Comparison of ENCODE assay signal across 19 mouse cellular contexts in genomic region chr1:191374993-191375643, GRCm38 (mm10). TPM values are rescaled to one million over a fixed set of nuclear protein-coding genes. Genes with fewer than 3 reads are reported as not detected.
A peak's percentile ranks its signal among the peaks of the same experiment; 100 is the strongest.
DNase-seq lines count a peak whose midpoint lies in the region; ATAC-seq and TF ChIP-seq lines count a peak whose summit lies in the region.
"Had no signal": no experiment of that assay in that cellular context is flagged by ENCODE, and none has a peak within 500 bp of the region (broad histone marks: within the 10 kb centered on the region; RNA-seq: fewer than 3 reads in every experiment).

No protein-coding gene starts in this region.

- peaks cover 9% of the 10 kb centered on the region for H3K79me2 ChIP-seq in heart, adult 2 months (replicated peaks; ENCODE audit: control insufficient read depth, insufficient read depth, low read length)
- peaks cover 17% of the 10 kb centered on the region for H3K79me2 ChIP-seq in MEL (ENCODE audit: control insufficient read depth, insufficient read depth, low read length, poor library complexity)

- WGBS in heart, embryonic 11.5 days (ENCODE audit: insufficient replicate concordance) = 48% methylated on average over 10 of the region's 10 CpGs
- 59% methylated on average over 10 of the region's 10 CpGs for WGBS in heart, adult 2 months
- WGBS in liver, embryonic 16.5 days (ENCODE audit: insufficient replicate concordance) = 35% methylated on average over 10 of the region's 10 CpGs

- no peak for TF ChIP-seq CTCF in heart, adult 2 months (IDR thresholded peaks at IDR 0.05)
- TF ChIP-seq CTCF in MEL (IDR thresholded peaks at IDR 0.05 in 2 of 3, conservative IDR thresholded peaks at IDR 0.05 in 1 of 3; ENCODE audit: control insufficient read depth in 1 of 3, insufficient read depth in 1 of 3, low read depth in 2 of 3, low read length in 3 of 3, poor library complexity in 1 of 3, severe bottlenecking in 1 of 3) = no peak

- H3K9ac ChIP-seq in heart, embryonic 11.5 days (ENCODE audit: low read depth, low read length) = no peak overlapping the region
- no peak overlapping the region for H3K9ac ChIP-seq in heart, adult 2 months (ENCODE audit: low read depth, low read length)
- no peak overlapping the region for H3K9ac ChIP-seq in MEL (ENCODE audit: control insufficient read depth, low read depth, low read length, poor library complexity, severe bottlenecking)
- no peak overlapping the region for H3K9ac ChIP-seq in liver, embryonic 16.5 days (ENCODE audit: low read depth, low read length)
- H3K9ac ChIP-seq: embryonic facial prominence, embryonic 15.5 days; forebrain, embryonic 13.5 days; neural tube, embryonic 13.5 days had no signal

- no peaks in the 10 kb centered on the region for H3K27me3 ChIP-seq in heart, embryonic 11.5 days (ENCODE audit: control insufficient read depth, insufficient read depth, low read length)
- no peaks in the 10 kb centered on the region for H3K27me3 ChIP-seq in heart, adult 2 months (ENCODE audit: control insufficient read depth, insufficient read depth, low read length)
- H3K27me3 ChIP-seq in MEL (ENCODE audit: control insufficient read depth in 1 of 2, insufficient read depth in 2 of 2, low read length in 2 of 2) = no peaks in the 10 kb centered on the region
- H3K27me3 ChIP-seq in erythroblast, embryonic 14.5 days (ENCODE audit: control insufficient read depth) = no peaks in the 10 kb centered on the region
- H3K27me3 ChIP-seq in liver, embryonic 16.5 days (ENCODE audit: control insufficient read depth, insufficient read depth, low read depth, low read length) = no peaks in the 10 kb centered on the region
- H3K27me3 ChIP-seq: CH12.LX; embryonic facial prominence, embryonic 15.5 days; forebrain, embryonic 13.5 days; neural tube, embryonic 13.5 days had no signal

- peak overlapping the region; percentile 42 for H3K4me2 ChIP-seq in heart, embryonic 11.5 days
- peak overlapping the region; percentile 7 for H3K4me2 ChIP-seq in liver, embryonic 16.5 days (ENCODE audit: low read depth, low read length)
- H3K4me2 ChIP-seq: embryonic facial prominence, embryonic 15.5 days; forebrain, embryonic 13.5 days; neural tube, embryonic 13.5 days had no signal

- ATAC-seq in heart, embryonic 11.5 days (replicated peaks; ENCODE audit: insufficient number of reproducible peaks, low FRiP score, low TSS enrichment) = peak; percentile 57; the same call in 1 of the 2 replicates
- ATAC-seq in liver, embryonic 16.5 days (ENCODE audit: low read depth) = peak; percentile 90
- ATAC-seq: activated CD4-positive, CD25-positive, alpha-beta regulatory T cell, adult 4 months; forebrain, embryonic 13.5 days had no signal

- no peak for DNase-seq in heart, adult 2 months
- DNase-seq in MEL (ENCODE audit: low read depth, low spot score) = peak; percentile 87
- no peak for DNase-seq in layer of hippocampus, postnatal 10 days (ENCODE audit: low spot score in 2 of 2)
- no peak for DNase-seq in kidney, postnatal 10 days
- DNase-seq: cerebellum, adult 9-11 months; embryo, embryonic 11 days; kidney, adult 8-10 months; kidney, postnatal 36 days; right cerebral cortex, postnatal 14 days; thymus, postnatal 14 days had no signal

- intact Hi-C loops in heart, adult 2 months (cut with DNase I) = no loop called here

- no peak overlapping the region for H3K4me3 ChIP-seq in heart, embryonic 11.5 days (ENCODE audit: low read depth, low read length)
- no peak overlapping the region for H3K4me3 ChIP-seq in heart, adult 2 months
- peak overlapping the region in 1 of 2 experiments; percentile 14; a peak in 1 of 4 replicates for H3K4me3 ChIP-seq in MEL (ENCODE audit: control insufficient read depth in 1 of 2, insufficient read depth in 1 of 2, low read depth in 2 of 2, low read length in 2 of 2)
- H3K4me3 ChIP-seq in erythroblast, embryonic 14.5 days (replicated peaks) = peak overlapping the region; percentile 26
- H3K4me3 ChIP-seq in liver, embryonic 16.5 days (ENCODE audit: low read depth, low read length) = no peak overlapping the region
- H3K4me3 ChIP-seq: embryonic facial prominence, embryonic 15.5 days; forebrain, embryonic 13.5 days; midbrain, embryonic 10.5 days; neural tube, embryonic 13.5 days had no signal

- 0 out of 2 replicates have a peak overlapping the region, but pooled peaks have one; percentile 55 for H3K27ac ChIP-seq in heart, embryonic 11.5 days (ENCODE audit: low read depth, low read length)
- no peak overlapping the region for H3K27ac ChIP-seq in heart, adult 2 months
- H3K27ac ChIP-seq in MEL (ENCODE audit: control insufficient read depth, low read depth, low read length) = peak overlapping the region; percentile 69
- H3K27ac ChIP-seq in liver, embryonic 16.5 days (ENCODE audit: low read length) = peak overlapping the region; percentile 24; the same call in 1 of the 2 replicates
- H3K27ac ChIP-seq: embryonic facial prominence, embryonic 15.5 days; forebrain, embryonic 13.5 days; midbrain, embryonic 10.5 days; neural tube, embryonic 13.5 days had no signal

- TF ChIP-seq RAD21 in MEL (IDR thresholded peaks at IDR 0.05; ENCODE audit: low read depth, low read length) = no peak

- H3K36me3 ChIP-seq in heart, embryonic 11.5 days (ENCODE audit: control insufficient read depth, insufficient read depth, low read length) = no peaks in the 10 kb centered on the region
- peaks cover 34% of the 10 kb centered on the region for H3K36me3 ChIP-seq in heart, adult 2 months (ENCODE audit: control insufficient read depth, insufficient read depth, low read length)
- H3K36me3 ChIP-seq in MEL (ENCODE audit: control insufficient read depth in 1 of 2, insufficient read depth in 2 of 2, low read length in 2 of 2) = peaks cover 0 to 31% of the 10 kb centered on the region in 2 experiments; a peak in 2 of 4 replicates
- peaks cover 20% of the 10 kb centered on the region for H3K36me3 ChIP-seq in erythroblast, embryonic 14.5 days (ENCODE audit: control insufficient read depth)
- peaks cover 10% of the 10 kb centered on the region for H3K36me3 ChIP-seq in liver, embryonic 16.5 days (ENCODE audit: control insufficient read depth, insufficient read depth)
- H3K36me3 ChIP-seq: embryonic facial prominence, embryonic 15.5 days; neural tube, embryonic 13.5 days had no signal

- H3K9me3 ChIP-seq in heart, embryonic 11.5 days (replicated peaks; ENCODE audit: control insufficient read depth, low read length) = no peaks in the 10 kb centered on the region
- no peaks in the 10 kb centered on the region for H3K9me3 ChIP-seq in MEL (replicated peaks; ENCODE audit: insufficient read depth, low read length)
- no peaks in the 10 kb centered on the region; the same call in 1 of the 2 replicates for H3K9me3 ChIP-seq in erythroblast, embryonic 14.5 days (ENCODE audit: control insufficient read depth, low read length)
- no peaks in the 10 kb centered on the region for H3K9me3 ChIP-seq in liver, embryonic 16.5 days (replicated peaks; ENCODE audit: control insufficient read depth, low read length)
- H3K9me3 ChIP-seq: embryonic facial prominence, embryonic 15.5 days; forebrain, embryonic 13.5 days; midbrain, embryonic 10.5 days; neural tube, embryonic 13.5 days had no signal

- peaks cover 18% of the 10 kb centered on the region for H3K4me1 ChIP-seq in heart, embryonic 11.5 days (ENCODE audit: control insufficient read depth, insufficient read depth, low read length)
- peaks cover 17% of the 10 kb centered on the region for H3K4me1 ChIP-seq in heart, adult 2 months (ENCODE audit: control insufficient read depth, insufficient read depth, low read length)
- H3K4me1 ChIP-seq in MEL (ENCODE audit: control insufficient read depth in 1 of 2, insufficient read depth in 2 of 2, low read length in 2 of 2) = peaks cover 10 to 17% of the 10 kb centered on the region in 2 experiments
- H3K4me1 ChIP-seq in erythroblast, embryonic 14.5 days (ENCODE audit: control insufficient read depth) = peaks cover 42% of the 10 kb centered on the region
- H3K4me1 ChIP-seq in liver, embryonic 16.5 days (ENCODE audit: control insufficient read depth, low read depth, low read length) = peaks cover 16% of the 10 kb centered on the region
- H3K4me1 ChIP-seq: embryonic facial prominence, embryonic 15.5 days; forebrain, embryonic 13.5 days; midbrain, embryonic 10.5 days; neural tube, embryonic 13.5 days had no signal

- no peak for TF ChIP-seq POLR2A in heart, adult 2 months (IDR thresholded peaks at IDR 0.05; ENCODE audit: insufficient read depth, low read depth, low read length)
- no peak for TF ChIP-seq POLR2A in MEL (IDR thresholded peaks at IDR 0.05; ENCODE audit: control insufficient read depth in 1 of 2, insufficient read depth in 1 of 2, low read depth in 1 of 2, low read length in 2 of 2, poor library complexity in 1 of 2)

- TF ChIP-seq EP300 in heart, adult 2 months (IDR thresholded peaks at IDR 0.05; ENCODE audit: insufficient read depth, low read depth, low read length) = no peak
- peak; percentile 64 to 73 for TF ChIP-seq EP300 in MEL (IDR thresholded peaks at IDR 0.05; ENCODE audit: low read depth in 1 of 2, low read length in 2 of 2)

RNA-seq across cellular contexts. Expression of gene Ppp2r5a, which starts 28.0 kb away (rescaled TPM):
- polyA plus RNA-seq in heart, embryonic 11.5 days (2014; fragmentation: Nextera tagmentation; extraction: Ambion mirVana) = 41.1 and 43.4 TPM in 2 replicates
- total RNA-seq in heart, adult 2 months (2021) = 100 to 1,000 TPM; 105 to 110 TPM
- 53.7 and 79.2 TPM in 2 replicates for polyA plus RNA-seq in heart, adult 2 months (2012; rRNA removed)
- total RNA-seq in MEL (2012; rRNA removed) = 46.6 and 55.7 TPM in 2 replicates
- polyA plus RNA-seq in MEL (2012; ENCODE audit: insufficient read depth in 1 of 2, insufficient read length in 2 of 2, low read depth in 1 of 2, low replicate concordance in 2 of 2, missing spikeins in 1 of 2) = 10 to 100 TPM in 1 of 2 experiments, not detected in 1; 48.6 TPM
- polyA plus RNA-seq in erythroblast, embryonic 14.5 days (2012) = 5.6 and 5.9 TPM in 2 replicates
- 9.8 and 11.3 TPM in 2 replicates for polyA plus RNA-seq in liver, embryonic 16.5 days (2015; fragmentation: Nextera tagmentation; extraction: Ambion mirVana)
- 10 to 100 TPM; 56.0 to 59.1 TPM for total RNA-seq in layer of hippocampus, postnatal 10 days (2021)

RNA-seq across cellular contexts. Expression of gene Tmem206, which starts 49.4 kb away (rescaled TPM):
- polyA plus RNA-seq in heart, embryonic 11.5 days (2014; fragmentation: Nextera tagmentation; extraction: Ambion mirVana) = 18.7 and 19.0 TPM in 2 replicates
- 1 to 10 TPM; 3.3 to 3.6 TPM for total RNA-seq in heart, adult 2 months (2021)
- 3.9 and 6.0 TPM in 2 replicates for polyA plus RNA-seq in heart, adult 2 months (2012; rRNA removed)
- total RNA-seq in MEL (2012; rRNA removed) = 12.4 and 14.3 TPM in 2 replicates
- 10 to 100 TPM in 1 of 2 experiments, not detected in 1; 16.2 TPM for polyA plus RNA-seq in MEL (2012; ENCODE audit: insufficient read depth in 1 of 2, insufficient read length in 2 of 2, low read depth in 1 of 2, low replicate concordance in 2 of 2, missing spikeins in 1 of 2)
- 0.50 and 0.92 TPM in 2 replicates for polyA plus RNA-seq in erythroblast, embryonic 14.5 days (2012)
- polyA plus RNA-seq in liver, embryonic 16.5 days (2015; fragmentation: Nextera tagmentation; extraction: Ambion mirVana) = 5.9 and 6.1 TPM in 2 replicates
- total RNA-seq in layer of hippocampus, postnatal 10 days (2021) = 10 to 100 TPM; 12.1 to 12.8 TPM

RNA-seq across cellular contexts. Expression of gene Nenf, which starts 57.1 kb away (rescaled TPM):
- polyA plus RNA-seq in heart, embryonic 11.5 days (2014; fragmentation: Nextera tagmentation; extraction: Ambion mirVana) = 106 and 111 TPM in 2 replicates
- total RNA-seq in heart, adult 2 months (2021) = 100 to 1,000 TPM in 1 of 2 experiments, 10 to 100 TPM in 1; 95.9 to 107 TPM
- polyA plus RNA-seq in heart, adult 2 months (2012; rRNA removed) = 139 and 182 TPM in 2 replicates
- 43.3 and 53.2 TPM in 2 replicates for total RNA-seq in MEL (2012; rRNA removed)
- 10 to 100 TPM in 1 of 2 experiments, not detected in 1; 49.4 TPM for polyA plus RNA-seq in MEL (2012; ENCODE audit: insufficient read depth in 1 of 2, insufficient read length in 2 of 2, low read depth in 1 of 2, low replicate concordance in 2 of 2, missing spikeins in 1 of 2)
- 6.9 and 9.3 TPM in 2 replicates for polyA plus RNA-seq in erythroblast, embryonic 14.5 days (2012)
- polyA plus RNA-seq in liver, embryonic 16.5 days (2015; fragmentation: Nextera tagmentation; extraction: Ambion mirVana) = 22.0 and 25.5 TPM in 2 replicates
- total RNA-seq in layer of hippocampus, postnatal 10 days (2021) = 10 to 100 TPM; 74.6 to 89.2 TPM
